Mouse (Mus musculus): ENCODE measurements around the gene Gdf11. TPM values are rescaled to one million over a fixed set of nuclear protein-coding genes. Genes with fewer than 3 reads are reported as not detected.

The Gdf11 gene
- 0.17 and 0.23 TPM in 2 replicates for polyA plus RNA-seq (2015; fragmentation: Nextera tagmentation; extraction: Ambion mirVana)

DNA sequence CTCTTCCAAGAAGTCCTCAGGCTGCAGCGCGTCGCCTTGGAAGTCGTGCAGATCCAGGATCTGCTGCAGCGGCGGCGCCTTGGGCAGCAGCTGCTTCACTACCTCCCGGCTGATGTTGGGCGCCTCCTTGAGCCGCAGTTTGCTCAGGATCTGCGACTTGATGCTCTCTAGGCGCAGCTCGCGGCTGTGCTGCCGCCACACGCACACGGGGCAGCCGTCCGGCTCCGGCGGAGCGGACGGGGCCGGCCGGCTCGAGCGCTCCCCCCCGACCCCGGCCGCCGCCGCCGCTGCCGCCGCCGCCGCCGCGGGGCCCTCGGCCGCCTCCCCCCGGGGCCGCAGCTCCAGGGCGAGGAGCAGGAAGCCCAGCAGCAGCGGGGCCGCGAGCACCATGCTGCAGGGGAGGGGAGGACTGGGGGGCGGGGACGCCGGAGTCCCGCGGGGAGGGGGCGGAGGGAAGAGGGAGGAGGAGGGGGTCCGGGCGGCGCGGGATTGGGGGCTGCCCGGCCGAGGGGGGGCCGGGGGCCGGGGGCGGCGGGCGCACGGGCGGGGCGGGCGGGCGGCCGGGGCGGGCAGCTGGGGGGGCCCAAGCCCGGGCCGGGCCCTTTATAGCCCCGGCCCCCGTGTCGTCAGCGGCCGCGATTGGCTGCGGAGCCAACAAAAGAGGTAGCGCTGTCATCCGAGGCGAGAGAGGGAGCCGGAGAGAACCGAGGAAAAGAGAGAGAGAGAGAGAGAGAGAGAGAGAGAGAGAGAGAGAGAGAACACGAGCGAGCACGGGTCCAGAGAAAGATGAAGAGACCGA is at the start of gene Gdf11:
Gene Gdf11 (minus strand): TSS at position 423 of the 799 bp plus-strand sequence.
- H3K4me2 ChIP-seq (ENCODE audit: low read depth, low read length) = peak within 1 kb of the TSS; percentile 71
- ATAC-seq (peak; percentile 17), DNase-seq (peak; percentile 42)
- no peak for TF ChIP-seq CTCF (IDR thresholded peaks at IDR 0.05; ENCODE audit: low read depth)
- no peak for TF ChIP-seq EP300 (IDR thresholded peaks at IDR 0.05; ENCODE audit: low read depth)
- no peaks in the 10 kb centered on the region for H3K36me3 ChIP-seq (replicated peaks; ENCODE audit: insufficient read depth, low read length)
- H3K27me3 ChIP-seq (ENCODE audit: insufficient read depth, low read length) = peaks cover 50% of the 10 kb centered on the region
- no peaks in the 10 kb centered on the region for H3K9me3 ChIP-seq (ENCODE audit: low read length)
- no peak within 1 kb of the TSS for H3K27ac ChIP-seq (ENCODE audit: low read depth)
- peak within 1 kb of the TSS; percentile 39 for H3K9ac ChIP-seq (replicated peaks)
- peak within 1 kb of the TSS; percentile 44 for H3K4me3 ChIP-seq (ENCODE audit: low read depth, low read length)
- WGBS (ENCODE audit: insufficient replicate concordance) = under 1% methylated on average over 62 of the region's 89 CpGs
- peaks cover 20% of the 10 kb centered on the region for H3K4me1 ChIP-seq (ENCODE audit: insufficient read depth)

DNA sequence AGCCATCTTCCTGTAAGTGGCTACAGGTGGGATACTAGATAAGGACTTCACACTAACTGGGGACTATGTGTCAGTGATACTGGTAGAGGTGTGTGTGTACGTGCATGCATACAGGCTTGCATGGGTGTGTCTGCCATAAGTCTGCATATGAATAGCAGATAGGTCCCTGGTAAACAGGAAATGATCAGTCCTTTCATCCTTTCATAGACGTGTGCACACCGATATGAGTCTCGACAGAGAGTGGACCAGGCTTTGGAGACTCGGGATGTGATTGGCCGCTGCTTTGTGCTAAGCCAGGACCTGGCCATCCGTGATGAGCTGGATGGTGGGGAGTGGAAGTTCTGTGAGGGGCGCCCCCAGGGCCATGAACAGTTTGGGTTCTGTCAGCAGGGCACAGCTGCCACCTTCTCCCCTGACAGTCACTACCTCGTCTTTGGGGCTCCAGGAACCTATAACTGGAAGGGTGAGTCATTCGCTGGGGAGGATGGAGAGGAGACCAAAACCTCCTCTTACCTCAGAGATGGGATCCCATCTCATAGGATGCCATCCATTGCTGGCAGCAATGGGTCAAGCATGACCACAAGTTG is 49.0 kb upstream of the Gdf11 start:
- no peak overlapping the region for H3K9ac ChIP-seq (replicated peaks)
- TF ChIP-seq CTCF (IDR thresholded peaks at IDR 0.05; ENCODE audit: low read depth) (no peak), EP300 (IDR thresholded peaks at IDR 0.05; ENCODE audit: low read depth) (no peak)
- no peaks in the 10 kb centered on the region for H3K36me3 ChIP-seq (replicated peaks; ENCODE audit: insufficient read depth, low read length)
- no peak for ATAC-seq
- peaks cover 14% of the 10 kb centered on the region; the same call in 1 of the 2 replicates for H3K27me3 ChIP-seq (ENCODE audit: insufficient read depth, low read length)
- 65% methylated on average over 10 of the region's 10 CpGs for WGBS (ENCODE audit: insufficient replicate concordance)
- no peak overlapping the region for H3K4me2 ChIP-seq (ENCODE audit: low read depth, low read length)
- H3K27ac ChIP-seq (ENCODE audit: low read depth) = no peak overlapping the region
- DNase-seq = no peak
- H3K4me3 ChIP-seq (ENCODE audit: low read depth, low read length) = no peak overlapping the region
- H3K4me1 ChIP-seq (ENCODE audit: insufficient read depth) = no peaks in the 10 kb centered on the region
- no peaks in the 10 kb centered on the region for H3K9me3 ChIP-seq (ENCODE audit: low read length)

DNA sequence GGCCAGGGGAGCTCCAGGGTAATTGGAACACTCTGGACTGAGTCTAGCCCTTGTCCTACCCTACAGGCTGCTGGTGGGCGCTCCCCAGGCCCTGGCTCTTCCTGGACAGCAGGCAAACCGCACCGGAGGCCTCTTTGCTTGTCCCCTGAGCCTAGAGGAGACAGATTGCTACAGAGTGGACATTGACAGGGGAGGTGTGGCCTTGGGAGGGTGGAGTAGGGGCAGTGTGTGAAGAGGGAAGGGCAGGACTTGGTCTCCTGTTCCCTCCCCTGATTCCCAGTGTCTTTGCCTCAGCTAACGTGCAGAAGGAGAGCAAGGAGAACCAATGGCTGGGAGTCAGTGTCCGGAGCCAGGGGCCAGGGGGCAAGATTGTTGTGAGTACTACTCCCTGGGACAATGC is 47.5 kb upstream of the Gdf11 start:
- peak; percentile 89 for ATAC-seq
- Histone ChIP-seq H3K27me3 (ENCODE audit: insufficient read depth, low read length) (peaks cover 29% of the 10 kb centered on the region), H3K4me1 (ENCODE audit: insufficient read depth) (no peaks in the 10 kb centered on the region), H3K4me3 (ENCODE audit: low read depth, low read length) (no peak overlapping the region), H3K4me2 (ENCODE audit: low read depth, low read length) (no peak overlapping the region), H3K36me3 (replicated peaks; ENCODE audit: insufficient read depth, low read length) (no peaks in the 10 kb centered on the region), H3K27ac (ENCODE audit: low read depth) (peak overlapping the region; percentile 22; the same call in 1 of the 2 replicates), H3K9ac (replicated peaks) (no peak overlapping the region), H3K9me3 (ENCODE audit: low read length) (no peaks in the 10 kb centered on the region)
- 35% methylated on average over 5 of the region's 5 CpGs for WGBS (ENCODE audit: insufficient replicate concordance)
- DNase-seq = peak; percentile 49
- TF ChIP-seq CTCF (IDR thresholded peaks at IDR 0.05; ENCODE audit: low read depth) = no peak

DNA sequence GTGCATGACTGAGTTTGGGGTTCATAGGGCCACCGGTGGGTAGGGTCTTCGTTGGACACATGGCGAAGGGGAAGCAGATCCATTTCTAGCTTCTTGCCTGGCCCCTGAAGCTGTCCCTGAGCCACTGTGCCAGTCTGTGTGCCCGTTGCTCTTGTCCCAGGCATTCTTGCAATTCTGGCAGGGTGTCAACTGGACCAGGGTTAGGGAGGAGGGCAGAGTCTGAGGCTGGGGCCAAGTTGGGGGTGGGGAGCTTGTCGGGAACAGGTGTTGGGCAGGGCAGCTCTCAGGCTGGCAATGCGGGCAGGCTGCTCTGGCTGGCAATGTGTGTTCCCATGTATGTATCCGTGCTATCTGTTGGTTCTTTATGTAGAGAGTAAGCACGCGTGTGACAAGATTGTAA is 46.9 kb upstream of the Gdf11 start:
- Histone ChIP-seq H3K36me3 (replicated peaks; ENCODE audit: insufficient read depth, low read length) (no peaks in the 10 kb centered on the region), H3K27me3 (ENCODE audit: insufficient read depth, low read length) (peaks cover 34% of the 10 kb centered on the region)
- 70% methylated on average over 9 of the region's 9 CpGs for WGBS (ENCODE audit: insufficient replicate concordance)

DNA sequence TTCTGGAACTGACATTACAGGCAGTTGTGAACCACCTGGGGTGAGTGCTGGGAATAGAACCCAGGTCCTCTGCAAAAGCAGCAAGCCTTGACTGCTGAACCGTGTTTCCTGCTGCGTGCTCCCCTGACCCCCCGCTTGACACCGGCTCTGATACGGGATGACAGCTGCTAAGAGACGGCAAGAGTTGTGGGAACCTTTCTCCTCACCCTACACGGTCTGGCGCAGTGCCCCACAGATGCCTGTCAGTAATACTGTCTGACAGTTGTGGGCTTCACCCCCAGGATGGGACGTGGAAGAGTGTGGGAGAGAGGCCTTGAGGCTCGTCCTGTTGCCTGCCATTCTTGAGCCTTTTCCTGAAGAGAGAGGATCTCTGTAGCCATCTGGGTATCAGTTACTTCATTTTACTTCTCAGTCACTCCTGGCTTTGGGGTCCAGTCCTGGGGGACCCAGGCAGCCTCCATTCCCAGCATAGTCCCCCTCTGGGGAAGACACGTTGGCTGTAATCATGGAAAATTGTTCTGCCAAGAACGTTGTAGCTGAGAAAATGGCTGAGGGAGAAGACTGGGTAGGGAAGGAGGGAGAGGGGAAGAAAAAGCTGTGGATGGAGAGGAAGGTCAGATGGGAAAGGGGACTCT is 46.4 kb upstream of the Gdf11 start:
- Histone ChIP-seq H3K36me3 (replicated peaks; ENCODE audit: insufficient read depth, low read length) (no peaks in the 10 kb centered on the region), H3K9me3 (ENCODE audit: low read length) (no peaks in the 10 kb centered on the region), H3K27me3 (ENCODE audit: insufficient read depth, low read length) (peaks cover 40% of the 10 kb centered on the region), H3K4me3 (ENCODE audit: low read depth, low read length) (no peak overlapping the region), H3K4me1 (ENCODE audit: insufficient read depth) (0 out of 2 replicates have a peak, but pooled peaks cover 4% of the 10 kb centered on the region), H3K27ac (ENCODE audit: low read depth) (no peak overlapping the region), H3K9ac (replicated peaks) (no peak overlapping the region), H3K4me2 (ENCODE audit: low read depth, low read length) (no peak overlapping the region)
- TF ChIP-seq CTCF (IDR thresholded peaks at IDR 0.05; ENCODE audit: low read depth) (no peak), EP300 (IDR thresholded peaks at IDR 0.05; ENCODE audit: low read depth) (no peak)
- DNase-seq (no peak), ATAC-seq (no peak)
- WGBS (ENCODE audit: insufficient replicate concordance) = 69% methylated on average over 12 of the region's 12 CpGs

More for the DNA sequence above, 46.9 kb upstream of the Gdf11 start:
- no peak overlapping the region for H3K4me2 ChIP-seq (ENCODE audit: low read depth, low read length)
- ATAC-seq (peak; percentile 73), DNase-seq (peak; percentile 50)
- 0 out of 2 replicates have a peak, but pooled peaks cover 3% of the 10 kb centered on the region for H3K4me1 ChIP-seq (ENCODE audit: insufficient read depth)
- H3K4me3 ChIP-seq (ENCODE audit: low read depth, low read length) = no peak overlapping the region
- H3K9me3 ChIP-seq (ENCODE audit: low read length) = no peaks in the 10 kb centered on the region
- H3K27ac ChIP-seq (ENCODE audit: low read depth) = no peak overlapping the region
- TF ChIP-seq EP300 (IDR thresholded peaks at IDR 0.05; ENCODE audit: low read depth) (no peak), CTCF (IDR thresholded peaks at IDR 0.05; ENCODE audit: low read depth) (no peak)
- no peak overlapping the region for H3K9ac ChIP-seq (replicated peaks)

DNA sequence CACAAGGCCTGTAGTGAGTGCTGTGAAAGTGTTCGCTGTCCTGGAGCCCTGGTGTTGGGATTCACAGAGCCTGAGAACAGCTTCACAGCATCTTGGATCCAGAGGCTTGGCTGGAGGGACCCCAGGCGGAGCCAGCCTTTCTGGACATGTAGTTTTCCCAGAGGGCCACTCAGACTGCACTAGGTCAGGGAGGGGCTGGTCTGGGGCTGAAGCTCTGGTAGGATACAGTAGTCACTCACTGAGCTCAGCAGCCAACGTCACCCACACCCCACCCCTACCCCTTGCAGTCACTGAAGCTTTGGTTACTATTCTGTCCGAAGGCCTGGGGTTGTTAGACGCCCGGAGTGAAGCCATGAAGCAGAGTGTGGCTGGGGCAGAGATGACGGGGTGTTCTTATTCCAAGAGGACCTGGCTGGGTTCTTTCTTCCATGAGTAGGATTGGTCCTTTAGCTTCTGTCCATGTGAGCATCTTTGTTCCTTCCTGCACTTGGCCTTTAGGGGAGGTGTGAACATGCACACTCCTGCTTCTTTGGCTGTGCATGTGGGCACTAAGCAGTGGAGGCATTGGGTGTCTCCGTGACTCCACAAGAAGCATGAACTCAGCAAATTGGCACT is 44.4 kb upstream of the Gdf11 start:
- no peak overlapping the region for H3K4me2 ChIP-seq (ENCODE audit: low read depth, low read length)
- no peaks in the 10 kb centered on the region for H3K36me3 ChIP-seq (replicated peaks; ENCODE audit: insufficient read depth, low read length)
- H3K9me3 ChIP-seq (ENCODE audit: low read length) = no peaks in the 10 kb centered on the region
- no peak overlapping the region for H3K9ac ChIP-seq (replicated peaks)
- 0 out of 2 replicates have a peak, but pooled peaks cover 4% of the 10 kb centered on the region for H3K4me1 ChIP-seq (ENCODE audit: insufficient read depth)
- WGBS (ENCODE audit: insufficient replicate concordance) = 63% methylated on average over 8 of the region's 8 CpGs
- H3K27me3 ChIP-seq (ENCODE audit: insufficient read depth, low read length) = peaks cover 53% of the 10 kb centered on the region
- no peak overlapping the region for H3K4me3 ChIP-seq (ENCODE audit: low read depth, low read length)
- TF ChIP-seq EP300 (IDR thresholded peaks at IDR 0.05; ENCODE audit: low read depth) = no peak
- no peak for TF ChIP-seq CTCF (IDR thresholded peaks at IDR 0.05; ENCODE audit: low read depth)
- ATAC-seq (no peak), DNase-seq (no peak)
- H3K27ac ChIP-seq (ENCODE audit: low read depth) = no peak overlapping the region
